13 mouse cellular contexts compared by ENCODE assay signal in the genomic region with DNA sequence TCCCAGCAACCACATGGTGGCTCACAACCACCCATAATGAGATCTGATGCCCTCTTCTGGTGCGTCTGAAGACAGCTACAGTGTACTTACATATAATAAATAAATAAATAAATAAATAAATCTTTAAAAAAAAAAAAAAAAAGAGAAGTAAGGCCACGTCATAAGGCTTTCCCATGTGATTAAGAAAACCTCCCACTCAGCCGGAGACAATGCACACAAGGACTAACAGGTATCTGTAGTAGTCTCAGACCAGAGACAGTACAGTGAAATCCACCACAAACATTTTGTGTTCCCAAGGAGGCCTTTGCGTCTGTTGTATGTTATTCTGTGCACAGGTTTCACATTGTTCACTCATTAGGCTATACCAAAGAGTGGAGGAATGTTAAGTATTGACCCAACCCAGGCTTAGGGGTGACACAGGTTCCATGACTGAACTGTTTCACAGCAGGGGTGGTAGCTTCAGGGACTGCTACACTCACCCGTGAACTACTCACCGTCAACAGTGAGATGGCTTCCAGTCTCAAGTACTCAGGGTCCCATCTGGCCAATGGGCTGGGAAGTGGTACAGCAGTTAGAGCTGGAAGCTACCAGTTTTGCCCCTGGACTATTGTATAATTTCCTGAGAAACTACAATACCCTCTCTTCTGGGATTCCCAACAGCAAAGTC.
"Had no signal": no experiment of that assay in that cellular context is flagged by ENCODE, and none has a peak within 500 bp of the region (broad histone marks: within the 10 kb centered on the region; RNA-seq: fewer than 3 reads in every experiment).

No protein-coding gene starts in this region.

- H3K4me3 ChIP-seq: left cerebral cortex, adult 2 months; limb, embryonic 12.5 days; liver, embryonic 15.5 days; midbrain, embryonic 12.5 days had no signal

- H3K4me2 ChIP-seq: limb, embryonic 12.5 days; liver, embryonic 15.5 days; lung, embryonic 14.5 days; midbrain, embryonic 12.5 days had no signal

- DNase-seq: kidney, adult 8-10 months; kidney, postnatal 25 days; lung, embryonic 14.5 days; lung, postnatal 10 days; lung, postnatal 4 days; right cerebral cortex, postnatal 25 days; thymus, adult 18-20 months; thymus, postnatal 14 days had no signal

- ATAC-seq: midbrain, embryonic 16.5 days had no signal

- H3K27me3 ChIP-seq: limb, embryonic 12.5 days; liver, embryonic 15.5 days; midbrain, embryonic 12.5 days had no signal
